Mouse (Mus musculus) embryo, embryonic 9.5 days (tissue): ENCODE results near the gene Ints12.

Source experiments
- DNase-seq: peaks from one replicate; pipeline ENCODE4 v3.0.0-alpha.2; 2017; ENCODE audit errors: extremely low spot score

The Ints12 gene

DNA sequence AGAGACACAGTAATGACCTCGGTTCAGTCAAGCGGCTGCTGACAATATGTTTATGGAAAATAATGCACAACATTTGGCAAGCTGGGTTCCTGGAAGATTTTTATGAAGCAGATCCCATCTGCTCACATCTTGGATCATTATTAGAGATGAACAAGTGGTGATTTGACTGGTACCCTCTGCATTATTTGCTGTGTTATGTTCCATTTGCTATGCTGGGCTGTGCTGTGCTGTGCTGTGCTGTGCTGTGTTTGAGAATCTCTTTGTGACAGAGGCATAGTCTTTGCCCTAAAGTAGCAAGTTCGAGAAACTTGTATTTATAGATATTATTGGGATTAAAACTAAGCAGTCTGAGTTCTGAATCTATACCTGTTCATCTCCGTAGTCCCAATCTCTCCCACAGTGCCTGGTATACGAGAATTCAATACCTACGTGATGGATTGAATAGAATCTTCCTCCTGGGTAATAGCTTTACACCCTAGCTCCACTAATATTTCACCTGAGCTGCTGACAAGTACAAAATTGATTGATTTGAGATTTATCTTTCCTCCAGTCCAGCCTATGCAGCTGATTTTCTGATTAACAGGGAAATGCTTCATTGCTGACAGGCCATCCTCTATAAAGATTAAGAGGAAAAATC is 53.0 kb downstream of the Ints12 start:
- DNase-seq, result no peak

DNA sequence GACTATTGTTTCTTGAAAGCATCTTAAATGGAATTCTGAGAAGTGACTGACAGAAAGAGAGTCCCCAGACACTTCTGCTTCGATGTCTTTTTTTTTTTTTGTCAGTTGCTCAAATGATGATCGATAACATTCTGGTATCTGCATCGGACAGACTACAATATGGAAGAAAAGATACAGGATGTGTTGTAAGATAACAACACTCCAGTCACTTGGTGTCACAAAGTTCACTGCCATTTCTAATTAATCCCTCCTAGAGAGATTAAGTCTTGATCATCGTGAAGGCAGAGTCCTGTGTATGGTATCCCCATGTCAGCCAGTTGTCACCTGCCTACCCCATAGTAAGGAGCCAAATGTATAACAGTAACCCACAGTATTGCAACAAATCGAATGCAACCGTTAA is 60.0 kb downstream of the Ints12 start:
- no peak for DNase-seq

DNA sequence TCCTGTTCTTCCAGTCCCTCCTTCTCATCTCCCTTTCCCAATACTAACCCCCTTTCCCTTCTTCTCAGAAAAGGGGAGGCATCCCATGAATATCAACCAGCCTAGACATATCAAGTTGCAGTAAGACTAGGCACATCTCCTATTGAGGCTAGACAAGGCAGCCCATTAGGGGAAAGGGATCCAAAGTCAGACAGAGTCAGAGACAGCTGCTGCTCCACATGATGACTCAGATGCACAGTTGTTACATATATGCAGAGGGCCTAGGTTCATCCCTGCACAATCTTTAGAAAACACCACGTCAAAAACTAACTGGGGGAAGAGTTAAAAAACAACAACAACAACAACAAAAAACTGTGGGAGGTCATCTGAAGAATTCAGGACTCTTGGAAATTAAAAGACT is 61.2 kb downstream of the Ints12 start:
- no peak for DNase-seq

DNA sequence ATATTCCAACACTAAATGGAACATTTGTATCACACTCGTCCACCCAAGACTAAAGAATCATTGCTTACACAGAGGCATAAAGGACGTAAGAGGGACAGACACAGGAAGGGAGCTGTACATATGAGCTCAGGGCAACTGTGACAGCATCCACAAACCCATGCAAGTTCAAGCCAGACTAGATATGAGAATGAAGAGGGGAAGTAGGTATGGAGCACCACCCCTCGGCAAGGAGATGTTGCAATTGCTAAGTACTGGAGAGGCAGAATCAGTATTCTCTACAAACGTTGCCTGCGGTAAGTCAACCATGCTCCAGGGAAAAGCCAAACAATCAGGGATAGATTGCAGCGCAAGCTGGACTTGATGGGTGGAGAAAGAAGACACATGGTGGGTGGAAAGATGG is 62.0 kb downstream of the Ints12 start:
- DNase-seq, result no peak

DNA sequence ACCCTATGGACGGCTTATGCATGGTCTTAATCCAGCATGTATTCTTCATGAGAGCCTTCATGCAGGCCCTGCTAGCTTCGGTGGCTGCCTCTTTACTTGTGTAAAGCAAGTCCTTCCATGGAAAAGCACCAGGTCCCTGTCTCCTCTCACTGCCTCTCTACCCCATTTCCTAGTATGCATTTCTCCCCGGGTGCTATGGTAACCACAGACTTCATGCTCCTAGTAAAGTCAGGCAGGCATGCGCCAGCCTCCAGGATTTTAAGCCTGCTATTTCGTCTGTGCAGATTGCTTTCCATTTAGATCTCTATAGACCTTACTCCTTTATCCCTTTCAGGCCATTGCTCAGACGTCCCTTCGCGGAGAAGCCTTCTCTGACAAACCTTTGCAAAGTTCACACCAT is 63.0 kb downstream of the Ints12 start:
- DNase-seq, result no peak

DNA sequence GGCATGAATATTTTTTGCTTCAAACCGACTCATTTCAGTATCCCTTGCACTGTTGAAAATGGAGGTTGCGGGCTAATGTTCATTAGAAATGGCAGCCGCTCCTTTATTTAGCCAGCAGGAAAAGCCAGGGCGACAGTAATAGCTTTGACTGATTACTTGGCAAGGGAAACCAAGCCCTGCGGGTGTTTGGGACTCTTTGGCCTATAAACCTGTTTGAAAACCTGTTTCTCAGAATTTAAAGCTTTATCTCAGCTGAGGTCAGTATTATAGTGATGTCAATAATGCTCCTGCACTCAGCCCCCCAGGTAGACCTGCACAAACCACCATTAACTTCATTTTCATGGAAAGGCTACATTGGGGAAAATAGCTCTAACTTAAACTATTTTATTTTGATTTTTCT is 66.6 kb downstream of the Ints12 start:
- DNase-seq, result no peak
